Mouse (Mus musculus) kidney, embryonic 16.5 days (tissue): ENCODE data around the gene Serpinb7. TPM values are rescaled to one million over a fixed set of nuclear protein-coding genes. Genes with fewer than 3 reads are reported as not detected.

Source experiments
- ATAC-seq: fragments of 200-750 bp; cut with Nextera tagmentation; 2 replicates; pipeline ENCODE4 v1.8.0; 2017; ENCODE audit warnings: moderate TSS enrichment; ENCODE audit not compliant: low FRiP score, low TSS enrichment
- H3K27ac ChIP-seq: fragments of 300-500 bp; sonication (generic); 2 replicates; pipeline ENCODE4 v1.5.1; 2014; ENCODE audit warnings: low read length
- H3K27me3 ChIP-seq: fragments of 300-500 bp; sonication (generic); 2 replicates; pipeline ENCODE4 v1.6.1; 2014; ENCODE audit warnings: low read length, control low read depth, mixed read lengths; ENCODE audit not compliant: insufficient read depth
- H3K36me3 ChIP-seq: fragments of 300-500 bp; sonication (generic); 2 replicates; pipeline ENCODE4 v1.6.1; 2014; ENCODE audit warnings: low read length, control low read depth, mixed read lengths; ENCODE audit not compliant: insufficient read depth
- H3K4me1 ChIP-seq: fragments of 300-500 bp; sonication (generic); 2 replicates; pipeline ENCODE4 v1.6.1; 2014; ENCODE audit warnings: low read length, control low read depth, mixed read lengths; ENCODE audit not compliant: insufficient read depth
- H3K4me2 ChIP-seq: fragments of 300-500 bp; sonication (generic); replicated peaks from 2 replicates; pipeline ENCODE4 v1.6.1; 2014; ENCODE audit warnings: low read depth, low read length
- H3K4me3 ChIP-seq: fragments of 300-500 bp; sonication (generic); 2 replicates; pipeline ENCODE4 v1.5.1; 2014; ENCODE audit warnings: mild to moderate bottlenecking, low read length
- H3K9ac ChIP-seq: fragments of 300-500 bp; sonication (generic); replicated peaks from 2 replicates; pipeline ENCODE4 v1.6.1; 2014; ENCODE audit warnings: low read length
- H3K9me3 ChIP-seq: fragments of 300-500 bp; sonication (generic); 2 replicates; pipeline ENCODE4 v1.6.1; 2016; ENCODE audit warnings: low read length, control low read depth
- WGBS: fragments of 180-500 bp; shearing (Covaris S2); extraction: QIAGEN DNeasy Blood & Tissue Kit; methylation state at CpG from one replicate; pipeline ENCODE4 v1.1.7; 2014; 5-methylcytosine and 5-hydroxymethylcytosine counted together
- polyA plus RNA-seq: library from polyadenylated mRNA; unstranded; fragments of >200 nt; fragmentation: Nextera tagmentation; extraction: Ambion mirVana; gene quantifications from 2 replicates; pipeline ENCODE4 v1.2.1, GENCODE M21; 2015

Gene Serpinb7
- polyA plus RNA-seq, 1 experiment from 2014 or later, result 0.07 TPM

DNA sequence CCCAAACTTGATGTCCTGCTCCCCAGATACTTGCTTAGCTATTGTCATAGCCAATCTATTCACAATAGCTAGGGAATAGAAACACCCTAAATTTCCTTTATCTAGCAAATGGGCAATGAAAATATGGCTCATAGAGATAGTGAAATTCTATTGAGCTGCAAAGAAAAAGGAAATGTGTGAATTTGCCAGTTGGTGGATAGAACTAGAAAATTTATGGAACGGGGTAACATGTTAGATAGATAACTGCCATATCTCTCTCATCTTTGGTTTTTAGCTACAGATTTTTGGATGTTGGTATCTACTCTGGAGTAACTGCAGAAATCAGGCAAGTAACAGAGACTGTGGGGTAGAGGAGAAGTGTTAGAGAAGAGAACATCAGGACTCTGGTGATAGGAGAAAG lies 17.1 kb upstream of the Serpinb7 start:
- no peak for ATAC-seq
- no peaks in the 10 kb centered on the region for H3K9me3 ChIP-seq
- no peak overlapping the region for H3K4me2 ChIP-seq
- 93% methylated on average over 1 of the region's 1 CpGs for WGBS
- no peak overlapping the region for H3K27ac ChIP-seq
- no peaks in the 10 kb centered on the region for H3K27me3 ChIP-seq
- H3K4me3 ChIP-seq, result no peak overlapping the region
- no peaks in the 10 kb centered on the region for H3K36me3 ChIP-seq
- no peaks in the 10 kb centered on the region for H3K4me1 ChIP-seq
- no peak overlapping the region for H3K9ac ChIP-seq

- no peak for ATAC-seq
- H3K9ac ChIP-seq, result no peak overlapping the region
- H3K4me2 ChIP-seq, result no peak overlapping the region
Measured at GRCm38 (mm10) chr1:107384532-107384931, 14.9 kb upstream of the Serpinb7 start.

DNA sequence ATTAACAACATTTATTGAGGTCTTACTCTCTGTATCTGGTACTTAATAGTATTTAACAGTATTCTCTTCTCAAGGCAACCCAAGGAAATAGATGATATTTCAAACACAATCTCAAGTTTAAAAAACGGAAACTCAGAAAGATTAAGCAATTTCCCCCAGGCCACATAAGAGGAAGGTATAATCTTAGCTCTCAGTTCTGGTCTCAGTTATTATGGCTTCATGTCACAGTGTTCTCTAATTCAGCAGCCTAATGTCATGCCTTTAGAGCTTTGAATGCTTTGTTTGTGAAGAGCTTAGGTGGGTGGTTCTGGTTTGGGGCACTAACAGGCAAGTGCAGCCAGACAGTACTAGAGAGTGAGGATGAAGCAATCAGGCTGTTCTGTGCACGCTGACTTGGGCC lies 9.7 kb upstream of the Serpinb7 start:
- Histone ChIP-seq H3K27me3 (no peaks in the 10 kb centered on the region), H3K4me2 (no peak overlapping the region), H3K27ac (no peak overlapping the region), H3K9ac (no peak overlapping the region), H3K36me3 (no peaks in the 10 kb centered on the region), H3K4me1 (no peaks in the 10 kb centered on the region), H3K9me3 (no peaks in the 10 kb centered on the region), H3K4me3 (no peak overlapping the region)
- ATAC-seq, result no peak
- WGBS, result 90% methylated on average over 2 of the region's 2 CpGs

More at GRCm38 (mm10) chr1:107384532-107384931, 14.9 kb upstream of the Serpinb7 start:
- no peaks in the 10 kb centered on the region for H3K27me3 ChIP-seq
- H3K4me3 ChIP-seq, result no peak overlapping the region
- no peaks in the 10 kb centered on the region for H3K4me1 ChIP-seq
- 93% methylated on average over 9 of the region's 9 CpGs for WGBS
- H3K27ac ChIP-seq, result no peak overlapping the region
- H3K9me3 ChIP-seq, result no peaks in the 10 kb centered on the region
- H3K36me3 ChIP-seq, result no peaks in the 10 kb centered on the region

GRCm38 (mm10) chr1:107397481-107397880 lies 2.0 kb upstream of the Serpinb7 start:
- Histone ChIP-seq H3K4me2 (no peak overlapping the region), H3K9me3 (no peaks in the 10 kb centered on the region), H3K4me1 (no peaks in the 10 kb centered on the region), H3K36me3 (no peaks in the 10 kb centered on the region), H3K27me3 (no peaks in the 10 kb centered on the region), H3K27ac (no peak overlapping the region), H3K9ac (no peak overlapping the region), H3K4me3 (no peak overlapping the region)
- ATAC-seq, result no peak
- WGBS, result 72% methylated on average over 1 of the region's 1 CpGs

- H3K4me2 ChIP-seq, result no peak overlapping the region
- H3K4me3 ChIP-seq, result no peak overlapping the region
- no peak for ATAC-seq
- H3K9ac ChIP-seq, result no peak overlapping the region
- no peaks in the 10 kb centered on the region for H3K9me3 ChIP-seq
- no peaks in the 10 kb centered on the region for H3K4me1 ChIP-seq
- WGBS, result 87% methylated on average over 4 of the region's 4 CpGs
- no peak overlapping the region for H3K27ac ChIP-seq
- no peaks in the 10 kb centered on the region for H3K36me3 ChIP-seq
- no peaks in the 10 kb centered on the region for H3K27me3 ChIP-seq
Measured at GRCm38 (mm10) chr1:107402082-107402481, 2.6 kb downstream of the Serpinb7 start.

DNA sequence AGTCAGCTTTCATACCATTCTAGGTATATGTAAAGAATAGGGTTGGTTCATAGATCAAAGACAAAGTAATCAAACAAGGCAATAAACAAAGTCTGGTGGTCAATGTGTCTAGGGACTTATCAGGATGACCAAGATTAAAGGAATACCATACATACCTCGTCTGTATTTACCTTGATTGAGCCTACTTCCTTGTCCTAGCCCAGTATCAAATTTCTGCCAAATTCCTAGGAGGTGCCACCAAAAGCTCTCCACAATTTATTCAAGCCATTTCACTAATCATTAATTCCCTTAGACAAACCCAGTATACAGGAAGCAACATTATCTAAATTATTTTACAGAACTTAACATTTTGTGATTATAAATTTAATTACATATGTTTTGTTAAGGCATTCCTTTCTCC lies 15.2 kb downstream of the Serpinb7 start:
- Histone ChIP-seq H3K9me3 (no peaks in the 10 kb centered on the region), H3K27me3 (no peaks in the 10 kb centered on the region), H3K4me3 (no peak overlapping the region), H3K4me1 (no peaks in the 10 kb centered on the region), H3K36me3 (no peaks in the 10 kb centered on the region), H3K4me2 (no peak overlapping the region), H3K27ac (no peak overlapping the region), H3K9ac (no peak overlapping the region)
- WGBS, result 9% methylated on average over 1 of the region's 1 CpGs
- no peak for ATAC-seq

GRCm38 (mm10) chr1:107422487-107422886 lies 23.0 kb downstream of the Serpinb7 start:
- 74% methylated on average over 4 of the region's 4 CpGs for WGBS
- no peak for ATAC-seq
- H3K4me1 ChIP-seq, result no peaks in the 10 kb centered on the region
- no peak overlapping the region for H3K27ac ChIP-seq
- no peak overlapping the region for H3K9ac ChIP-seq
- H3K4me2 ChIP-seq, result no peak overlapping the region
- no peak overlapping the region for H3K4me3 ChIP-seq
- H3K27me3 ChIP-seq, result no peaks in the 10 kb centered on the region
- no peaks in the 10 kb centered on the region for H3K9me3 ChIP-seq
- no peaks in the 10 kb centered on the region for H3K36me3 ChIP-seq

DNA sequence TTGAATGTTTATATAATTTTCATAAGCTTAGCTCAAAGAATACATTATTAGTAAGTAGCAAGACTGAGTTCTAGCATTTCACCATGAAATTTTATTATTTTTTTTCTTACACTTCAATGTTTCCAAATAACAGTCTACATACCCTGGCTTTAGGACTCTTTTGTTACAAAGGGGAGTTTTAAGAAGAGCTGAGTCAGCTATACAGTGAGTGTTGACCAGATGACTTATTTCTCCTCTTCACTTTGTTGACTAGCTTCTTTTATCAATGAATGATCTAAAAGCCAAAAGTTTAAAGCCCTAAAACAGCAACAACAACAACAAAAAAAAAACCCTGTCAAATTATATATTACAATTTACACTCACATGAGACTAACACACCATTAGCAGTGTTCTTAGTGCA lies 31.8 kb downstream of the Serpinb7 start:
- no peak overlapping the region for H3K27ac ChIP-seq
- H3K4me2 ChIP-seq, result no peak overlapping the region
- no peaks in the 10 kb centered on the region for H3K27me3 ChIP-seq
- H3K9me3 ChIP-seq, result no peaks in the 10 kb centered on the region
- no peaks in the 10 kb centered on the region for H3K4me1 ChIP-seq
- no peak overlapping the region for H3K4me3 ChIP-seq
- no peaks in the 10 kb centered on the region for H3K36me3 ChIP-seq
- ATAC-seq, result no peak
- H3K9ac ChIP-seq, result no peak overlapping the region

GRCm38 (mm10) chr1:107435528-107435927 lies 36.1 kb downstream of the Serpinb7 start:
- Histone ChIP-seq H3K4me1 (no peaks in the 10 kb centered on the region), H3K27me3 (no peaks in the 10 kb centered on the region), H3K4me2 (no peak overlapping the region), H3K27ac (no peak overlapping the region), H3K9me3 (no peaks in the 10 kb centered on the region), H3K9ac (no peak overlapping the region), H3K36me3 (no peaks in the 10 kb centered on the region), H3K4me3 (no peak overlapping the region)
- WGBS, result 80% methylated on average over 2 of the region's 2 CpGs
- no peak for ATAC-seq

GRCm38 (mm10) chr1:107439462-107439861 lies 40.0 kb downstream of the Serpinb7 start:
- Histone ChIP-seq H3K27ac (no peak overlapping the region), H3K27me3 (no peaks in the 10 kb centered on the region), H3K4me3 (no peak overlapping the region), H3K4me2 (no peak overlapping the region), H3K4me1 (no peaks in the 10 kb centered on the region), H3K9me3 (no peaks in the 10 kb centered on the region), H3K9ac (no peak overlapping the region), H3K36me3 (no peaks in the 10 kb centered on the region)
- ATAC-seq, result no peak
- WGBS, result 82% methylated on average over 3 of the region's 3 CpGs

GRCm38 (mm10) chr1:107445352-107445751 lies 45.9 kb downstream of the Serpinb7 start:
- no peak overlapping the region for H3K4me3 ChIP-seq
- H3K4me1 ChIP-seq, result no peaks in the 10 kb centered on the region
- ATAC-seq, result no peak
- H3K27me3 ChIP-seq, result no peaks in the 10 kb centered on the region
- H3K9ac ChIP-seq, result no peak overlapping the region
- H3K36me3 ChIP-seq, result no peaks in the 10 kb centered on the region
- H3K27ac ChIP-seq, result no peak overlapping the region
- 62% methylated on average over 5 of the region's 5 CpGs for WGBS
- no peaks in the 10 kb centered on the region for H3K9me3 ChIP-seq
- no peak overlapping the region for H3K4me2 ChIP-seq
